Mouse (Mus musculus) neural tube, embryonic 14.5 days (tissue): ENCODE results near the gene Macf1. TPM values are rescaled to one million over a fixed set of nuclear protein-coding genes. Genes with fewer than 3 reads are reported as not detected.
A peak's percentile ranks its signal among the peaks of the same experiment; 100 is the strongest.

Experiments used
- ATAC-seq: fragments of 200-750 bp; cut with Nextera tagmentation; 2 replicates; pipeline ENCODE4 v1.8.0; 2017; ENCODE audit warnings: low read depth, mild to moderate bottlenecking, moderate TSS enrichment, moderate library complexity
- H3K27ac ChIP-seq: fragments of 300-500 bp; sonication (generic); 2 replicates; pipeline ENCODE4 v1.5.1; 2014; ENCODE audit warnings: low read depth, mild to moderate bottlenecking, control low read depth, low read length, moderate library complexity, mixed read lengths
- H3K27me3 ChIP-seq: fragments of 300-500 bp; sonication (generic); 2 replicates; pipeline ENCODE4 v1.6.1; 2014; ENCODE audit warnings: low read length; ENCODE audit not compliant: control insufficient read depth, insufficient read depth
- H3K36me3 ChIP-seq: fragments of 300-500 bp; sonication (generic); 2 replicates; pipeline ENCODE4 v1.6.1; 2014; ENCODE audit warnings: low read length, mixed read lengths; ENCODE audit not compliant: control insufficient read depth, insufficient read depth
- H3K4me1 ChIP-seq: fragments of 300-500 bp; sonication (generic); 2 replicates; pipeline ENCODE4 v1.6.1; 2014; ENCODE audit warnings: low read length; ENCODE audit not compliant: control insufficient read depth, insufficient read depth
- H3K4me2 ChIP-seq: fragments of 300-500 bp; sonication (generic); 2 replicates; pipeline ENCODE4 v1.6.1; 2014; ENCODE audit warnings: mild to moderate bottlenecking, low read depth, low read length, control low read depth
- H3K4me3 ChIP-seq: fragments of 300-500 bp; sonication (generic); 2 replicates; pipeline ENCODE4 v1.5.1; 2014; ENCODE audit warnings: low read depth, low read length, control low read depth, mixed read lengths
- H3K9ac ChIP-seq: fragments of 300-500 bp; sonication (generic); replicated peaks from 2 replicates; pipeline ENCODE4 v1.6.1; 2014; ENCODE audit warnings: low read depth, mild to moderate bottlenecking, control low read depth, low read length, mixed read lengths
- H3K9me3 ChIP-seq: fragments of 300-500 bp; sonication (generic); 2 replicates; pipeline ENCODE4 v1.6.1; 2016; ENCODE audit warnings: low read length; ENCODE audit not compliant: control insufficient read depth
- WGBS: fragments of 180-500 bp; shearing (Covaris S2); extraction: QIAGEN DNeasy Blood & Tissue Kit; methylation state at CpG from one replicate; pipeline ENCODE4 v1.1.7; 2014; 5-methylcytosine and 5-hydroxymethylcytosine counted together
- polyA plus RNA-seq: library from polyadenylated mRNA; unstranded; fragments of >200 nt; fragmentation: Nextera tagmentation; extraction: Ambion mirVana; gene quantifications from 2 replicates; pipeline ENCODE4 v1.2.1, GENCODE M21; 2014

Gene Macf1
- polyA plus RNA-seq, 1 experiment from 2014 or later = 144 TPM

DNA sequence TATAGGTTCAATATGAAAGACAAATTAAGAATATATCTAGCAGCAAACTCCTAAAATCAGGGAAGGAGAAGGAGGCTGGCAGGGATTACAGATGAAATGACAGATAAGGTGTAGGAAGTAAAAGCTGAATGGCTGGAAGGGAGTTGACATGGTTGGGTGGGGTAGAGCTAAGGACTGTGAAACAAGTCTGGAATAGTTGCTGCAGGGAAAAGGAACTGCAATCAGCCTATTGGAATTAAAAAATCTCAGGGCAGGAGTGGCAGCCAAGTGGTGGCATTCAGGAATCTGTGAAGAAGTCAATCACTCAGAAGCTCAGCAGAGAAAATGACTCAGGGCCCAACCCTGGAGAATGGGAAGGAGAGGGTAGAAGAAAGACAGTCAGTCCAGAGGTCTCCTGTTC lies 62.4 kb downstream of the Macf1 start:
- no peak for ATAC-seq
- H3K4me1 ChIP-seq = peaks cover 10% of the 10 kb centered on the region
- H3K27ac ChIP-seq = no peak overlapping the region
- H3K9me3 ChIP-seq = no peaks in the 10 kb centered on the region
- no peak overlapping the region for H3K4me2 ChIP-seq
- no peak overlapping the region for H3K4me3 ChIP-seq
- no peak overlapping the region for H3K9ac ChIP-seq
- H3K36me3 ChIP-seq = no peaks in the 10 kb centered on the region
- no peaks in the 10 kb centered on the region for H3K27me3 ChIP-seq

DNA sequence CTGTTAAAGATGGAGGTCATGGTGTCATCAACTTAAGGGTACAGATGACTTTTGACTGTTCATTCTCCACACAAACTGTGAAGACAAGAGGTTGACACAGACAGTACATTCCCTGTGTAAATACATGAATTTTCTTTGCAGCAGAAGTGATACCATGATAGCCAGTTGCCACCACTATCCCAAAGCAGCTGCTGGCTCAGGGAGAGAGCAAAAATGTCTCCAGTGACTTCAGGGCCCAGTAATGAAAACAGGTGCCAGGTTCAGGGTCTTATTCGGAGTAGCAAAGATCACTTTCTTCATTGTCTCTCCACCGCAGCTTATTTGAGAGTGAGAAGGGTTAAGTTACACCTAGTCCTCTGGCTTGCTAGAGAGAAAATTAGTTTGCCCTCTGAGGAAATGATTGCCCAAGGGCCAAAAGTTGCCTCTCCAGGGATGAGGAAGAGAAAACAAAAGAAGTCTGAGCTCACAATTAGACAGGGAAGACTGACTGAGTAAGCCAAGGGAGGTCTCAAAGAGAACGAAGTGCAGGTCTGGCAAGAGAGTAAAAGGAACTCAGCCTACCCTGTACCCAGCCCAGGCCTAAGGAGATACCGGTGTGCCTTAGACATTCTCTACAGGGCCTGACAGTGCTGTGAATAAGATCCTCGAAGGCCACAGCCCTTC lies 66.3 kb downstream of the Macf1 start:
- ATAC-seq = no peak
- no peak overlapping the region for H3K4me2 ChIP-seq
- no peaks in the 10 kb centered on the region; the same call in 1 of the 2 replicates for H3K4me1 ChIP-seq
- no peaks in the 10 kb centered on the region for H3K27me3 ChIP-seq
- WGBS = 74% methylated on average over 5 of the region's 5 CpGs
- no peak overlapping the region for H3K4me3 ChIP-seq
- no peaks in the 10 kb centered on the region for H3K36me3 ChIP-seq
- no peaks in the 10 kb centered on the region for H3K9me3 ChIP-seq
- H3K27ac ChIP-seq = no peak overlapping the region
- no peak overlapping the region for H3K9ac ChIP-seq

DNA sequence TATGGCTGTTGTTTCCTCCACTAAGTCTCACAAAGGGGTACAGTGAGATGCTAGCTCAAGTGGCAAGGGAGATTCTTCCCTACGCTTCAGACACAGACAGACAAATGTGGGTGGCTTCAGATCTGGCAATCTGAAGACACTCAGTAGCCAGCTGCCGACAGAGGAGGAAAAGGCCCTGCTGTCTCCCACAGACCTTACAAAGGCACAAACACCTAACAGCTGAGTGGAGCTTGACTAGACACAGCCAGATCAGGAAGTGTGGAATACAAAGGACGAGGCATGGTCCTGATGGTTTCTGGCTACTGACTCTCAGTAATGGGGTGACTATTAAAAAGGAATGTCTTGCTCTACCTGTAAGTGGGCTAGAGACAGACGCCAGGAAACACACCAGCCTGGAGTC lies 67.2 kb downstream of the Macf1 start:
- no peaks in the 10 kb centered on the region for H3K9me3 ChIP-seq
- no peak for ATAC-seq
- H3K27ac ChIP-seq = no peak overlapping the region; the same call in 1 of the 2 replicates
- no peaks in the 10 kb centered on the region for H3K27me3 ChIP-seq
- no peak overlapping the region for H3K4me2 ChIP-seq
- no peak overlapping the region for H3K9ac ChIP-seq
- no peaks in the 10 kb centered on the region for H3K36me3 ChIP-seq
- 63% methylated on average over 4 of the region's 4 CpGs for WGBS
- H3K4me3 ChIP-seq = no peak overlapping the region
- H3K4me1 ChIP-seq = no peaks in the 10 kb centered on the region; the same call in 1 of the 2 replicates

DNA sequence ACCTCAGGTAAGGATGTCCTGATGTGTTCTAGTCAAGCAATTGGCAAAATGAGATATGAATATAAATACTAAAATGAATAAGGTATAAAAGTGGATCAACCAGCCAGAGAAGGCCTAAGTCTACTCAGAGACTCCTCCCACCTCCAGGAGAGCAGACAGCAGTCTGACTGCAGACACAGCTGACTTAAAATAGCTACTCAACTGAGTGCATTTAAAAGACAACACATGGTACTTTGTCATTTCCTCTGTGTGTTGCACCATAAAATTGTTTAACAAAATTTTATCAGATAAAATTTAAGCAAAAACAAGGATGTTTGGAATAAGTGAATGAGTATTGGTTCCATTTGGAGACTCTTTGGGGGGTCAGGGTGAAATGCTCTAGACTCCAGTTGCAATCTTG lies 67.7 kb downstream of the Macf1 start:
- no peak for ATAC-seq
- Histone ChIP-seq H3K4me3 (no peak overlapping the region), H3K9ac (no peak overlapping the region), H3K4me1 (no peaks in the 10 kb centered on the region; the same call in 1 of the 2 replicates), H3K27me3 (no peaks in the 10 kb centered on the region), H3K36me3 (no peaks in the 10 kb centered on the region), H3K9me3 (no peaks in the 10 kb centered on the region), H3K27ac (no peak overlapping the region), H3K4me2 (no peak overlapping the region)

DNA sequence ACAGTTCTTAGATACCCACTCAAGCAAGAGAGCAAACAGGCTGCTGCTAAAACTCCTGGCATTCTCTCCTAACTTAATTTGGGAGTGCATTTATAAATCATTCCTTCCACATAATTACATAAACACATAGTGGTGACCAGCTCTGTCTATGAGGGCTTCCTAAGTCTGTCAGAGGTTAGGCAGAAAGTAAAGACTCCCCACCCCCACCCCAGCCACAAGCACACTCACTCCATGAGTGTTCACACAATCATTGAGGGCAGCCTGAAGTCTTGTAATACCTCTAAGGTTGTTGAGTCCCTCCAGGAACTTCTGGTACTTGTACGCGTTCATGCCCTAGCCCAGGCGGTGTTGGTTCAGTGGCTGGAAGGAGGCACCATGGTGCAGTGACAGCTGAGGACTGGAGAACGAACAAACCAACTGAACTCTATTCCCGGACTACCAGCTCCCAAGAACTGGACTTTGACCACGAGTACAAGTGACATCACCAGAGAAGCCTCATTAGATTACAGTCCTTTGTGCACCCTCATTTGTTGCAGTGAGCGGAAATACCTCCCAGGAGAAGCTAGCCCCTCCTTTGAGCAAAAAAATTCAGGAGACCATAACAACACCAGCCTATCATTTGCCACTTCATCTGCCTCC lies 70.7 kb downstream of the Macf1 start:
- no peaks in the 10 kb centered on the region; the same call in 1 of the 2 replicates for H3K4me1 ChIP-seq
- no peak for ATAC-seq
- no peaks in the 10 kb centered on the region for H3K9me3 ChIP-seq
- H3K27me3 ChIP-seq = no peaks in the 10 kb centered on the region
- no peak overlapping the region for H3K27ac ChIP-seq
- no peak overlapping the region for H3K9ac ChIP-seq
- H3K36me3 ChIP-seq = no peaks in the 10 kb centered on the region
- no peak overlapping the region for H3K4me3 ChIP-seq
- no peak overlapping the region for H3K4me2 ChIP-seq
- 75% methylated on average over 7 of the region's 7 CpGs for WGBS

DNA sequence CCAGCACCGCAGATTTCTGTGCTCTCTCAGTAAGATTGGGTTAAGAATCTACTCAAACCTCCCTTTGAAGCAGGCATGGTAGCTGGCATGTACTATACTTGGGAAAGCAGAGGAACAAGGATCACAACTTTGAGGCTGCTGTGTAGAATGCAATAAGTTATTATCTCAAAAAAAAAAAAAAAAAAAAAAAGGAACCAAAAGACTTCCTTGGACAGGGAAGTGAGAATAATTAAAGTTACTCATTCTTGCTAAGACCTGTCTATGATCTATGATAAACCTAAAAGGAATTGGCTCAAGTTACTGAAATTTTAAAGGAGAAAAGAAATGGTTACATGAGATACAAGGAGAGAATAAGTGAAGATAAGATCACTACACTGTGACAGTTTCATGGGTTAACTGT lies 72.2 kb downstream of the Macf1 start:
- Histone ChIP-seq H3K27me3 (no peaks in the 10 kb centered on the region), H3K4me2 (no peak overlapping the region), H3K4me3 (no peak overlapping the region), H3K9me3 (no peaks in the 10 kb centered on the region), H3K9ac (no peak overlapping the region), H3K36me3 (no peaks in the 10 kb centered on the region), H3K4me1 (no peaks in the 10 kb centered on the region), H3K27ac (no peak overlapping the region)
- WGBS = 98% methylated on average over 1 of the region's 1 CpGs
- no peak for ATAC-seq

DNA sequence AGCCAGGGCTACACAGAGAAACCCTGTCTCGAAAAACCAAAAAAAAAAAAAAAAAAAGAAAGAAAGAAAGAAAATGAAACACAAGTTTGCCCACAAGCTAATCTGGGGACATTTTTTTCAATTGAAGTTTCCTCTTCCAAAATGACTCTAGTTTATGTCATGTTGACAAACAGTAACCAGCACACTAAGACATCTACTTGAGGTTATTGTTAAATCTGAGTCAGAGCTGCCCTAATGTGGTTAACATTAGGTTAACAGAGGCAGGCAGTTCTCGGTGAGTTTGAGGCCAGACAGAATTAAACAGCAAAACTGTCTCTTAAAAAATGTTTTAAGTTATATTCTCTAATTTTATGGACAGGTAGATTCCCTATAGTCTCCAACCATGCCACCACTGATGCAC lies 72.9 kb downstream of the Macf1 start:
- ATAC-seq = no peak
- Histone ChIP-seq H3K27me3 (no peaks in the 10 kb centered on the region), H3K36me3 (no peaks in the 10 kb centered on the region), H3K4me1 (no peaks in the 10 kb centered on the region; the same call in 1 of the 2 replicates), H3K4me2 (no peak overlapping the region), H3K9me3 (no peaks in the 10 kb centered on the region), H3K9ac (no peak overlapping the region), H3K27ac (no peak overlapping the region), H3K4me3 (no peak overlapping the region)
- WGBS = 93% methylated on average over 1 of the region's 2 CpGs

DNA sequence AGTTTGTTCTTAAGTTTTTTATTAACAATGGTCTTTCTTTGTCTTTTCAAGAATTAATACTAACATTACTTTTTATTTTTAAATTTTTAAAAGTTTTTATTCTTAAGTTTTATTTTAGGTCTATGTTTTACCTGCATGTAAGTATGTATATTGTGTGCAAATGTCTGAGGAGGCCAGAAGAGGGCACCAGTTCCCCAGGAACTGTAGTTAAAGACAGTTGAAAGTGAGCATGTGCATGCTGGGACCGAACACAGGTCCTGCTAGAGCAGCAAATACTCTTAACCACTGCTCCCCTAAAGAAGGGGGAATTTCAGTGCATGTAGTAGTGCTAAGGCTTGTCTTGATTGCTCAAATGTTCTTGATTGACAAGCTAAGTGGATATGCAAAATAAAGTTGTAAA lies 77.0 kb downstream of the Macf1 start:
- Histone ChIP-seq H3K9me3 (no peaks in the 10 kb centered on the region), H3K27me3 (no peaks in the 10 kb centered on the region), H3K4me2 (no peak overlapping the region), H3K27ac (no peak overlapping the region), H3K9ac (no peak overlapping the region), H3K36me3 (no peaks in the 10 kb centered on the region), H3K4me1 (peaks cover 10% of the 10 kb centered on the region; the same call in 1 of the 2 replicates), H3K4me3 (no peak overlapping the region)
- WGBS = 92% methylated on average over 1 of the region's 1 CpGs
- ATAC-seq = no peak

DNA sequence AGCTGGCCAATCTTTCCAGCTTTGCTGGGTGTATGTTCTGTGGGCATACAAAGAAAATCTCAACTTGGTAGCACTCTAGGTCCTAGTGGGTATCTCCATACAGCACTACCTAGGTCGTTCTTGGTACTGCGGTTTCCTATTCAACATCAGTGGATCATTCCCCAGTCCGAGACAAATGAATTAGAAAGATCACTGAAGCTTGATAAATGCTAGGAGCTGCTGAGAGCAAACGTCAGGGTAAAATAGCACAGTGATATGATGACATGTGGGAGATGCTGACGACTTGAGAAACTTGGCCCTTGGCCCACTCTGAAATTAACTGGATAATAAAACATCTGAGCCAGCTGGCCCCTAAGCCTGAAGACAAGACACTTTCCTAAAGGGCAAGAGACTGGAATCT lies 78.2 kb downstream of the Macf1 start:
- no peaks in the 10 kb centered on the region for H3K9me3 ChIP-seq
- H3K27ac ChIP-seq = no peak overlapping the region
- no peak overlapping the region for H3K9ac ChIP-seq
- no peak overlapping the region for H3K4me3 ChIP-seq
- 32% methylated on average over 5 of the region's 5 CpGs for WGBS
- no peaks in the 10 kb centered on the region for H3K36me3 ChIP-seq
- H3K27me3 ChIP-seq = no peaks in the 10 kb centered on the region
- H3K4me1 ChIP-seq = peaks cover 10% of the 10 kb centered on the region; the same call in 1 of the 2 replicates
- H3K4me2 ChIP-seq = no peak overlapping the region
- 0 out of 2 replicates have a peak, but pooled peaks have one; percentile 60 for ATAC-seq
